Mouse (Mus musculus) bone marrow macrophage, adult 2 months (primary cell): ENCODE results near the gene Cep97.

Source experiments
- CTCF ChIP-seq: IDR thresholded peaks from 2 replicates; pipeline ENCODE4 v1.5.1; 2012; ENCODE audit warnings: low read depth, mild to moderate bottlenecking, low read length, moderate library complexity
- POLR2A ChIP-seq: IDR thresholded peaks from 2 replicates; pipeline ENCODE4 v1.6.1; 2012; ENCODE audit warnings: mild to moderate bottlenecking, low read depth, low read length, borderline replicate concordance

DNA sequence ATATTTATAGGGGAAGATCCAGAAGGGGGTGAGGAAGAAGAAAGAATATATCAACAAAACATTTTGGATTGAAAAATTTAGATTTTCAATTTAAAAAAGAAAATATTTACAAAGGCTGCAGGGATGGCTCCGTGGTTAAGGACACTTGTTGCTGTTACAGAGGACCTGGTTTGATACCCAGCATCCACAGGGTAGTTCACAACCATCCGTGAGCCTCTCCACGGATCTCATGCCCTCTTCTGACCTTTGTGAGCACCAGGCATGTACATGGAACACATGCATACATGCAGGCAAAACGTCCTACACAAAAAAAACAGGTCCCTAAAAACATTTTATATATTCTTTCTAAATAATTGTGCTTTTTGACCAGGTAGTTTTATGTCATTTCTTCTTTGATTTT lies 70.8 kb downstream of the Cep97 start:
- TF ChIP-seq CTCF (no peak), POLR2A (no peak)
